Mouse (Mus musculus) erythroid progenitor cell, adult 5-6 weeks (primary cell): ENCODE data around the gene Cdk5rap3. TPM values are rescaled to one million over a fixed set of nuclear protein-coding genes. Genes with fewer than 3 reads are reported as not detected.

Experiments used
- ATAC-seq: replicated peaks from 2 replicates; pipeline ENCODE4 v1.8.0; 2016; ENCODE audit warnings: moderate number of reproducible peaks, mild to moderate bottlenecking, moderate TSS enrichment, inconsistent platforms; ENCODE audit not compliant: poor library complexity, low FRiP score, severe bottlenecking
- total RNA-seq, 2 experiments: library from RNA; stranded (forward) in 1 of 2; stranded (reverse) in 1 of 2; fragments of 150-400 nt in 1 of 2; fragments of 186-747, 209-891 nt in 1 of 2; gene quantifications; 2 replicates each; pipeline versions ENCODE4 v1.2.3 to v1.2.4; 2015 to 2017; ENCODE audit warnings: low replicate concordance in 2 of 2

The Cdk5rap3 gene
- total RNA-seq, 2 experiments from 2014 or later, result 9.6 to 21.6 TPM

GRCm38 (mm10) chr11:96935872-96936650 is 19.8 kb upstream of the Cdk5rap3 start:
- no peak for ATAC-seq

DNA sequence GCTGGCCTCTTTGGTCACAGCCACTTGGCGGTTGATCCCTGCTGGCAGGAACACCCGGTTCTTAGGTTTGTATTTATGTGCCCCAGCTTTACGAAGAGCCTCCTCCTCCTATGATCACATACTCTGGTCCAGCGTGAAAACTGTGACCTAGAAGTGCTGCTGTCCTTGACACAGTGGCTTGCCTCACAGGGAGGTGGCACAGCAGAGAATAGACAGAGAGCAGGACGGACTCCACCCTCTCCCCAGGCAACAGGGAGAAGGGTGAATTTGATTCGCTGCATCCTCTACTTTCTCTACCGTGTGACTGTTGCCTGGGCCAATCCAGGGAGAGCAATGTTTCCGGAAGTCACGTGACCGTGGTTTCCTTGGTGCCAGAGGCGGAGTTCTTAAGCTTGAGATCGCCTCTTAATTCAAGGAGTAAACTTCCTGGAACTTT is 18.6 kb upstream of the Cdk5rap3 start:
- ATAC-seq, result peak; percentile 82

DNA sequence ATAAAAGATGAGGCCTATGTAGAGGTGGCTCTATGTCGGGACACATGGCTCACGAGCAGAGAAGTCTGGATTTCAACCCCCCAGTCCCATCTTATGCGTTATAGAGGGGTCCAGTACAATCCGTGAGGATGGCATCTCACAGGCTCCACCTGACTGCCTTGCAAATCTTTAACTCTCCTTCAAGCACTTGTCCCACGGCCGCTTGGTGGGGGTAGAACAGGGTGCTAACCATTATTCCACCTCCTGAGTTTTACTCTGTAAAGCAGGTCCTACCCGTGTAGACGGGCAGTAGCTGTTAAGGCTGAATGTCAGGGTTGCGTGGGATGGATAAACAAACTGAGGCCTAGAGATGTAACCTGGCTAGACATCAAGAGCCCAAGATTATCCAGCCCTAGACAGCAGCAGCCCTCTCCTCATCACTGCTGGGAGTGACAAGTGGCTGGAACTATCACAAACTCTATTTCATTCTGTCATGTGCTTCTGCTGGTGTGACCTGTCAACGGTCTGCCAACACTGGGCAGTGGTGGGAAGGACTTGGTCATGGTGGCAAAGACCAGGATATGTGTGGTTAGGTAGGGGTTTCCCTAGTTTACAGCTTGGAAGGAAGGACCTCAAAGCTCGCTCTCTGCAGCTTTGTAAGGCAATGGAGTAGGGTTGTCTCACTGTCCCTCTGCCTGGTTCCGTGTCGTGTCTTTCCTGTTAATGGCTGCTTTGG is 17.4 kb upstream of the Cdk5rap3 start:
- no peak for ATAC-seq

DNA sequence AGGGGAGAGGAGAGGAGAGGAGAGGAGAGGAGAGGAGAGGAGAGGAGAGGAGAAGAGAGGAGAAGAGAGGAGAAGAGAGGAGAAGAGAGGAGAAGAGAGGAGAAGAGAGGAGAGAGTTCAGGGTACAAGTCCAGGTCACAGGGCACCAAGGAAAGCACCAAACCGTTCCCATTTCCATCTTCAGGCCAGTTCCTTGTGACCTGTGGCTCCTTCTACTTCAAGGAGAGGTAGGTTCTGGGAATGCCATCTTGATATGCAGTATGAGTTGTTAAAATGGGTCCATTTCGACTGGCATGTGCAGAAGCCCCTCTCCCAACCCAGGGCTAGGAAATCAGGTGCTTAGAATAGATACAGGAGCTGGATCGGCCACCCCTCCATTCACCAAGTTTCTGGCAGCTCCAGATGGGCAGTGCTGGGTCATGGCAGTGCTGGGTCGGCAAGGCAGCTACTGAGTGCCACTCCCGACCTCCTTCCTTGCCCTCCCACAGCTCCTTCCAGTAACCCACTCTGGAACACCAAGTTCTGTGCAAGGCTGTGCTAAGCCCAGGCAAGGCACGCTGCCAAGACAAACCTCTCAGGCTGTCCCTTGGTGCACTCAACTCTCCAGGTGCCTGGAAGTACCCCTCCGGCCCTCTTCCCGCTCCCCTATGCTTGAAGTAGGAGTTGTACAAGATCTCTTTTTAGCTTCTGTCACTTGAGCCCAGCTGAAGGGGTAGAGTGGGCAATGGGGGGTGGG is 15.2 kb upstream of the Cdk5rap3 start:
- ATAC-seq, result no peak

DNA sequence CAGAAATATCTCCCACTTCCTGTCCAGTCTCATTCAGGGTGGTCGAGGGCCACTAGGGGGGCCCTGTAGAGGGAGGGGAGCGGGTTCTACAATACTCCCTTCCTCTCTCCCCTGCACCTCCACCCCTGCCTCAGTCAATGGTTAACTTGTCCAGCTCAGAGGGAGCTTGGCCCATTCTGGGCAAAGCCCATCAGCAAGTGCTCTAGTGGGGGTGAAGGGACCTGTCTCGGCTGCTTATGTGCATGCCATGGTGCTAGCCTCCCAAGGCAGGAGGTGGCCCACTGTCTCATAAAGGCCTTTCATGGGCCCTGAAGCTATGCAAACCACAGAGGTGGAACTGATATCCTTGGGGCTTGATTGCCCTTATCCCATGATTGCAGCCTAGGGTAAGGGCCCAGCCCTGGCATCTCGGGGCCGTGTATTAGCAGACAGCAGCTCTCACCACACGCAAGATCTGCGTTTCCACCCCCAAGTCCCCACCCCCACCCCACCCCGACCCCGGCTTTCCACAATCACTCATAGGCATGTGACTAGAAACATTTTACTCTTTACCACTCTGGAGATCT is 13.6 kb upstream of the Cdk5rap3 start:
- no peak for ATAC-seq

- ATAC-seq, result no peak
Measured at GRCm38 (mm10) chr11:96929096-96929765, 12.9 kb upstream of the Cdk5rap3 start.

GRCm38 (mm10) chr11:96928691-96929090 is 12.4 kb upstream of the Cdk5rap3 start:
- no peak for ATAC-seq

DNA sequence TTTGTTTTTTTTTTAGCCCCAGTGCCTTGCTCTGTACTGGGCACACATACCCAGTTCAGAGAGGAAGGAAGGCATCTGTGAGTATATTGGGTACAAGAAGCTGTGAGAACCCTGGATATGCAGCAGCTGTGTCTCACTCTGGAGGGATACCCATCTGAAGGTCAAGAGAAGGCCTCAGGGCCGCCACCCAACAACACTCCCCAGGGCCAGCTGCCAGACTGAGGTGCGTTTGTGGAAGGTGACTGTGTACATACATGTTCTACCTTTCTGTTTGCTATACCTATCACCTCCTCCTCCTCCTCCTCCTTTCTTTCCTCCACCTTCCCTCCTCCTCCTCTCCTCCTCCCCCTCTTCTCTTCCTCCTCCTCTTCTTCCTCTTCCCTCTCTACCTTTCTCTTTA is 11.8 kb upstream of the Cdk5rap3 start, which contains the start of gene Prr15l:
Gene Prr15l, plus strand, starts transcription at position 17 of the 400 bp plus-strand sequence.
- no peak for ATAC-seq

DNA sequence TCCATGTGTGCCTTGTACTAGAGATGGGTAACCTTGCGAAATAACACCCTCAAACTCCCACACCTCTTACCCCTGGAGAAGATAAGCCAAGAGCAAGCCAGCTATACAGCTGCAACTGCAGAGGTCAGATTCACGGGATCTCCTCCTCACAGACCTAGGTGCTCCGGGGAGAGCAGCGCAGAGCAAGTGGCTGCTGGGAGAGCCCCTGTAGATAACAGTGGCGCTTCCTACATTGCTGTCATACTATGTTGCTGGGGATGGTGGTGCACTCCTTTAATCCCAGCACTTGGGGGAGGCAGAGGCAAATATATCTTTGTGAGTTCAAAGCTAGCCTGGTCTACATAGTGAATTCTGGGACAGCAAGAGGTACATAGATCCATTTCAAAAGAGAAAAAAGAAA is 10.3 kb upstream of the Cdk5rap3 start:
- ATAC-seq, result peak; percentile 67

- peak; percentile 78 for ATAC-seq
Measured at GRCm38 (mm10) chr11:96925469-96926148, 9.3 kb upstream of the Cdk5rap3 start.

DNA sequence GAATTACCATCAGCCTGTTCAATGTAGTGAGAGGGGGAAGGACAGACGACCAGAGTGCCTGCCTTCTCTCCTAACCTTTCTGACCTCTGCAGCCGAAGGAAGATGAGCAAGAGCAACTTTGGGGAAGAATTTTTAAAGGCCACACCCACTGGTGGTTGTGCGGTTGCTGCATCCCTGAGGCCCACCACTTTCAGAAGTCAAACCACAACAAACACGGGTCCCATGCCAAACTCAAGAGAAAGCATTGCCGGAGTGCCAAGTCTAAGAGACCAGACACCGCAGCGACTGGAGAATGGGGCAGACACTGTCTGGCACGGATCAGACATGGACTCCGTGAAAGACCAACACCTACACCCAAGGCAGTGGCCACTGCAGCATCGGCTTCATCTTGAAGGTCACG is 8.6 kb upstream of the Cdk5rap3 start:
- peak; percentile 16; the same call in 1 of the 2 replicates for ATAC-seq

GRCm38 (mm10) chr11:96919003-96919402 is 2.7 kb upstream of the Cdk5rap3 start:
- no peak for ATAC-seq

DNA sequence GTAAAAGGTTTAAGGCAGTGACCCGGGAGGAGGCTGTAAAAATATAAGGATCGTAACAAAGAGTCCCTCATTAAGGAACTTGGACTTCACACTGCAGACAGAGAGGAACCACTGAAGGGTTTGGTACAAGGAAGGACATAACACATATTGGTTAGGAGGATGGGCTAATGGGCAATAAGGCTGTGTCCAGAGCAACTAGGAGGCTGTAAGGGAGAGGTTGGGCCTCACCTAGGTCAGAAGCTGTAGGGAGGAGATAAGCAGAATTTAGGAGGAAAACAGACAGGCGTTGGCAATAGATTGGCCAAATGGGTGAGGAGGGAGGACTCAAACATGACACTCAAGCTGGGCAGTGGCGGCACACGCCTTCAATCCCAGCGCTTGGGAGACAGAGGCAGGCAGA is 1.1 kb upstream of the Cdk5rap3 start:
- ATAC-seq, result peak; percentile 78

- peak; percentile 9 for ATAC-seq
Measured at GRCm38 (mm10) chr11:96916885-96917396, 645 bp upstream of the Cdk5rap3 start.

DNA sequence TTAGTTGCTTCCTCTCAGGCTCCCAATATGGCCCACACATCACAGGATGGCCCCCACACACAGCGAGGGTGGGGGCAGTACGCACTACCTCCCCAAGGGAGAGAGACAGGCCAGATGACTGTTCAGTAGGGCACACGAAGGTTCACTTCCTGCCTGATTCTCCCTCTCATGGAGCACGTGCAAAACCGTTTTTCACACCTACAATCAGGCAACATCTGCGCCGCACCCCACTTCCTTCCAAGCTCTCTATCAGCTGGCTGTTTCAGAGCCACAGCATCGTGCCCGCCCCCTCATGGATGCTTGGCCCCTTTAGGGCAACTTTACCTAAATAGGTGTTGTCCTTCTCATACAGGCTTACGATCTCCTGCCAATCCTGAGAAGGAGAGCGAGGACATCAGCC is 3.6 kb downstream of the Cdk5rap3 start:
- no peak for ATAC-seq

DNA sequence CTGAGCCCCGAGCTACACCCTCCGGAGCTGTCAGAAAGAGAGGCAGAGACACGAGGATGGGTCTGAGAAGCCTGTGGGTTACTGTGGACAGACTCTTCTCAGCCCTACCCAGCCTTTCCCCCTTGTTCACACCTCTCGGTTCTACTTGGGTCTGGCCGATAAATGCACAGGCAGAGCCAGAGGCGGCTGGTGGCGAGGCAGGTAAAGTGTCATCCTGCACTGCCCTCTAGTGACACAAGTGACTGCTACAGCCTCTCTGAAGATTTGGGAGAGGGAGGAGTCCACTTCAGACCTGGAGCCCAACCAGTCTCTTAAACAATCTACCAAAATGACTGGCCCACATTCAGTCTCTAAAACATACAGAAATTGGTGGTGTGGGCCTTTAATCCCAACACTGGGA is 6.3 kb downstream of the Cdk5rap3 start:
- peak; percentile 71 for ATAC-seq

DNA sequence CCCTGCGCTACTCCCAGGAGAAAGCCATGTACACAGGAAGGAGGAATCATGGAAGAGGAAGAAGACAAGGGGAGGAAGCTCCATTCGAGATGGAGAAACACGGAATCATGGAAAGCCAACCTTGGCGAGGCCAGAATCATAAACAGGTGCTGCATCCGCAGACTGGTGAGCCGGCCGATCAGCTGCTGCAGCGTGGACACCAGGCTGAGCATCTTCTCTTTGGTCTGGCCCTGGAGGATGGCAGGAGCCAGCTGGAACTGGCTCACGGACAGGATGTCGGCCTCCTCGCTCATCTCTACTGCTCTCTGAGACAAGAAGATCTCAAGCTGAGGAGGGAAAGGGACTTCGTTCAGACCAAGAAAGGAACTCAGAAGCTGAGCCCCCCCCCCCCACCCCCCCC is 7.7 kb downstream of the Cdk5rap3 start:
- ATAC-seq, result no peak

- ATAC-seq, result no peak
Measured at GRCm38 (mm10) chr11:96906431-96907161, 9.7 kb downstream of the Cdk5rap3 start.
